Mouse (Mus musculus): ENCODE results near the gene Olfr630. TPM values are rescaled to one million over a fixed set of nuclear protein-coding genes. Genes with fewer than 3 reads are reported as not detected.
"Not testable (repeated sequence)": the region's sequence is repeated elsewhere in the genome, so short reads cannot be mapped to it uniquely, and the experiment has no call there.

Gene Olfr630
- polyA plus RNA-seq (2012; rRNA removed) (not detected in 2 replicates), polyA plus RNA-seq (2014; fragmentation: Nextera tagmentation; extraction: Ambion mirVana) (not detected in 2 replicates)

GRCm38 (mm10) chr7:103757233-103757632 is at the start of gene Olfr630:
Gene Olfr630 (minus strand): TSS chr7:103757333.
- Histone ChIP-seq H3K9me3 (ENCODE audit: control insufficient read depth, low read length) (no peaks in the 10 kb centered on the region), H3K4me3 (replicated peaks; ENCODE audit: low read length) (no peak within 1 kb of the TSS), H3K27me3 (ENCODE audit: control insufficient read depth, insufficient read depth, low read length) (no peaks in the 10 kb centered on the region), H3K27ac (replicated peaks; ENCODE audit: low read depth, low read length) (no peak within 1 kb of the TSS), H3K9ac (ENCODE audit: low read depth, low read length, severe bottlenecking) (no peak within 1 kb of the TSS), H3K4me1 (ENCODE audit: control insufficient read depth, insufficient read depth, low read length) (no peaks in the 10 kb centered on the region), H3K4me2 (replicated peaks; ENCODE audit: low read depth, low read length, severe bottlenecking) (no peak within 1 kb of the TSS), H3K36me3 (ENCODE audit: control insufficient read depth, insufficient read depth, low read length) (no peaks in the 10 kb centered on the region)
- no peak for TF ChIP-seq POLR2A (IDR thresholded peaks at IDR 0.05; ENCODE audit: borderline replicate concordance, extremely low read depth, insufficient read depth, insufficient read length)
- ATAC-seq (ENCODE audit: low FRiP score, low read depth) (no peak), DNase-seq (ENCODE audit: low spot score) (no peak)
- WGBS, result 42% methylated on average over 2 of the region's 2 CpGs

GRCm38 (mm10) chr7:103806856-103807255 is 49.7 kb upstream of the Olfr630 start:
- ATAC-seq (ENCODE audit: low FRiP score, low read depth) (no peak), DNase-seq (ENCODE audit: low spot score) (peak; percentile 33)
- Histone ChIP-seq H3K4me2 (replicated peaks; ENCODE audit: low read depth, low read length, severe bottlenecking) (no peak overlapping the region), H3K4me1 (ENCODE audit: control insufficient read depth, insufficient read depth, low read length) (no peaks in the 10 kb centered on the region), H3K27ac (replicated peaks; ENCODE audit: low read depth, low read length) (no peak overlapping the region), H3K36me3 (ENCODE audit: control insufficient read depth, insufficient read depth, low read length) (no peaks in the 10 kb centered on the region), H3K9me3 (ENCODE audit: control insufficient read depth, low read length) (no peaks in the 10 kb centered on the region), H3K27me3 (ENCODE audit: control insufficient read depth, insufficient read depth, low read length) (no peaks in the 10 kb centered on the region), H3K9ac (ENCODE audit: low read depth, low read length, severe bottlenecking) (no peak overlapping the region), H3K4me3 (replicated peaks; ENCODE audit: low read length) (no peak overlapping the region)
- no peak for TF ChIP-seq POLR2A (IDR thresholded peaks at IDR 0.05; ENCODE audit: borderline replicate concordance, extremely low read depth, insufficient read depth, insufficient read length)
- WGBS, result 69% methylated on average over 1 of the region's 1 CpGs

- Histone ChIP-seq H3K9ac (ENCODE audit: low read depth, low read length, severe bottlenecking) (no peak overlapping the region), H3K4me1 (ENCODE audit: control insufficient read depth, insufficient read depth, low read length) (no peaks in the 10 kb centered on the region), H3K27me3 (ENCODE audit: control insufficient read depth, insufficient read depth, low read length) (no peaks in the 10 kb centered on the region), H3K27ac (replicated peaks; ENCODE audit: low read depth, low read length) (no peak overlapping the region), H3K9me3 (ENCODE audit: control insufficient read depth, low read length) (no peaks in the 10 kb centered on the region), H3K4me3 (replicated peaks; ENCODE audit: low read length) (no peak overlapping the region), H3K36me3 (ENCODE audit: control insufficient read depth, insufficient read depth, low read length) (no peaks in the 10 kb centered on the region), H3K4me2 (replicated peaks; ENCODE audit: low read depth, low read length, severe bottlenecking) (no peak overlapping the region)
- DNase-seq (ENCODE audit: low spot score), result no peak
- no peak for TF ChIP-seq POLR2A (IDR thresholded peaks at IDR 0.05; ENCODE audit: borderline replicate concordance, extremely low read depth, insufficient read depth, insufficient read length)
- no peak for ATAC-seq (ENCODE audit: low FRiP score, low read depth)
- 28% methylated on average over 4 of the region's 4 CpGs for WGBS
Observed at GRCm38 (mm10) chr7:103792669-103793388, 35.7 kb upstream of the Olfr630 start.

DNA sequence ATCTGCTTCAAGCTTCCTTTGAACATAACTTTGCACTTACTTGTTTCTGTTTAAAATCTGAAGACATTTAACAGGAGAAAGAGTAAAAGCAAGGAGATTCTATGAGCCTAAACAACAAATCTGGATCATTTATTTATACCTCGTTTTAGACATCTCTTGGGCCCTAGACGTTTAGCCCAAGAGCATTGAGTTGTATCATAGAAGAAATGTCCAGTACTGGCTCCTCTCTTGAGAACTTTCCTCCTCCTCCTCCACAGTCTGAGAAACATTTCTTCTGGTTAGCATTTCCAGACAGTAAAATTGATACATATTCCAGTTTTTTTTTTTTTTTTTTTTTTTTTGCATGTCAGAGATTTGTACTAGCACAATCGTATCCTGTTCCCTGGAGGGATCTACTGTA is 34.6 kb upstream of the Olfr630 start, which contains the start of gene Olfr67:
Olfr67 (minus strand) TSS at position 101 of the 400 bp plus-strand sequence.
- H3K4me3 ChIP-seq (replicated peaks; ENCODE audit: low read length), result no peak within 1 kb of the TSS
- H3K27ac ChIP-seq (replicated peaks; ENCODE audit: low read depth, low read length), result no peak within 1 kb of the TSS
- no peak for TF ChIP-seq POLR2A (IDR thresholded peaks at IDR 0.05; ENCODE audit: borderline replicate concordance, extremely low read depth, insufficient read depth, insufficient read length)
- DNase-seq (ENCODE audit: low spot score) (no peak), ATAC-seq (ENCODE audit: low FRiP score, low read depth) (no peak)
- WGBS, result 69% methylated on average over 3 of the region's 3 CpGs
- H3K4me1 ChIP-seq (ENCODE audit: control insufficient read depth, insufficient read depth, low read length), result no peaks in the 10 kb centered on the region
- no peak within 1 kb of the TSS for H3K9ac ChIP-seq (ENCODE audit: low read depth, low read length, severe bottlenecking)
- H3K27me3 ChIP-seq (ENCODE audit: control insufficient read depth, insufficient read depth, low read length), result no peaks in the 10 kb centered on the region
- no peaks in the 10 kb centered on the region for H3K36me3 ChIP-seq (ENCODE audit: control insufficient read depth, insufficient read depth, low read length)
- H3K9me3 ChIP-seq (ENCODE audit: control insufficient read depth, low read length), result no peaks in the 10 kb centered on the region
- H3K4me2 ChIP-seq (replicated peaks; ENCODE audit: low read depth, low read length, severe bottlenecking), result no peak within 1 kb of the TSS

GRCm38 (mm10) chr7:103779598-103779997 is 22.5 kb upstream of the Olfr630 start, which contains the start of gene Olfr68:
Gene Olfr68 (minus strand): TSS chr7:103779698.
- no peaks in the 10 kb centered on the region for H3K9me3 ChIP-seq (ENCODE audit: control insufficient read depth, low read length)
- no peaks in the 10 kb centered on the region for H3K4me1 ChIP-seq (ENCODE audit: control insufficient read depth, insufficient read depth, low read length)
- H3K4me3 ChIP-seq (replicated peaks; ENCODE audit: low read length), result no peak within 1 kb of the TSS
- no peaks in the 10 kb centered on the region for H3K36me3 ChIP-seq (ENCODE audit: control insufficient read depth, insufficient read depth, low read length)
- no peak within 1 kb of the TSS for H3K27ac ChIP-seq (replicated peaks; ENCODE audit: low read depth, low read length)
- H3K27me3 ChIP-seq (ENCODE audit: control insufficient read depth, insufficient read depth, low read length), result no peaks in the 10 kb centered on the region
- 74% methylated on average over 3 of the region's 3 CpGs for WGBS
- no peak within 1 kb of the TSS for H3K4me2 ChIP-seq (replicated peaks; ENCODE audit: low read depth, low read length, severe bottlenecking)
- no peak for ATAC-seq (ENCODE audit: low FRiP score, low read depth)
- no peak within 1 kb of the TSS for H3K9ac ChIP-seq (ENCODE audit: low read depth, low read length, severe bottlenecking)
- TF ChIP-seq POLR2A (IDR thresholded peaks at IDR 0.05; ENCODE audit: borderline replicate concordance, extremely low read depth, insufficient read depth, insufficient read length), result no peak
- DNase-seq (ENCODE audit: low spot score), result no peak

- ATAC-seq (ENCODE audit: low FRiP score, low read depth), result not testable (repeated sequence)
Observed at GRCm38 (mm10) chr7:103777652-103778051, 20.5 kb upstream of the Olfr630 start.

More at GRCm38 (mm10) chr7:103777652-103778051, 20.5 kb upstream of the Olfr630 start:
- DNase-seq (ENCODE audit: low spot score); H3K9ac ChIP-seq (ENCODE audit: low read depth, low read length, severe bottlenecking); H3K27me3 ChIP-seq (ENCODE audit: control insufficient read depth, insufficient read depth, low read length); H3K27ac ChIP-seq (replicated peaks; ENCODE audit: low read depth, low read length); H3K4me2 ChIP-seq (replicated peaks; ENCODE audit: low read depth, low read length, severe bottlenecking); H3K4me1 ChIP-seq (ENCODE audit: control insufficient read depth, insufficient read depth, low read length); H3K4me3 ChIP-seq (replicated peaks; ENCODE audit: low read length); H3K9me3 ChIP-seq (ENCODE audit: control insufficient read depth, low read length); H3K36me3 ChIP-seq (ENCODE audit: control insufficient read depth, insufficient read depth, low read length): not testable (repeated sequence)
- 86% methylated on average over 4 of the region's 4 CpGs for WGBS
